Mouse (Mus musculus) erythroblast, embryonic 14.5 days (primary cell): ENCODE results near the gene Rbm20. TPM values are rescaled to one million over a fixed set of nuclear protein-coding genes. Genes with fewer than 3 reads are reported as not detected.

Experiments
- H3K27me3 ChIP-seq: 2 replicates; pipeline ENCODE4 v1.6.1; 2012; ENCODE audit warnings: inconsistent platforms; ENCODE audit not compliant: control insufficient read depth
- H3K36me3 ChIP-seq: 2 replicates; pipeline ENCODE4 v1.6.1; 2012; ENCODE audit warnings: mild to moderate bottlenecking, inconsistent platforms; ENCODE audit not compliant: control insufficient read depth
- H3K4me1 ChIP-seq: 2 replicates; pipeline ENCODE4 v1.6.1; 2012; ENCODE audit warnings: inconsistent platforms; ENCODE audit not compliant: control insufficient read depth
- H3K4me3 ChIP-seq: replicated peaks from 2 replicates; pipeline ENCODE3; 2012; ENCODE audit warnings: moderate library complexity, mild to moderate bottlenecking, inconsistent platforms
- H3K9me3 ChIP-seq: 2 replicates; pipeline ENCODE4 v1.6.1; 2012; ENCODE audit warnings: low read length, inconsistent platforms, mixed read lengths; ENCODE audit not compliant: control insufficient read depth
- GATA1 ChIP-seq: IDR thresholded peaks from 2 replicates; pipeline ENCODE4 v1.6.1; 2012; ENCODE audit warnings: low read length, inconsistent platforms, mixed read lengths
- TAL1 ChIP-seq: IDR thresholded peaks from 3 replicates; pipeline ENCODE4 v1.6.1; 2012; ENCODE audit warnings: low read length, inconsistent platforms, mixed read lengths
- polyA plus RNA-seq: library from polyadenylated mRNA; stranded (reverse); fragments of >175 nt; gene quantifications from 2 replicates; pipeline ENCODE4 v1.2.3, GENCODE M21; 2012

Rbm20 gene
- polyA plus RNA-seq, 1 experiment, result not detected

DNA sequence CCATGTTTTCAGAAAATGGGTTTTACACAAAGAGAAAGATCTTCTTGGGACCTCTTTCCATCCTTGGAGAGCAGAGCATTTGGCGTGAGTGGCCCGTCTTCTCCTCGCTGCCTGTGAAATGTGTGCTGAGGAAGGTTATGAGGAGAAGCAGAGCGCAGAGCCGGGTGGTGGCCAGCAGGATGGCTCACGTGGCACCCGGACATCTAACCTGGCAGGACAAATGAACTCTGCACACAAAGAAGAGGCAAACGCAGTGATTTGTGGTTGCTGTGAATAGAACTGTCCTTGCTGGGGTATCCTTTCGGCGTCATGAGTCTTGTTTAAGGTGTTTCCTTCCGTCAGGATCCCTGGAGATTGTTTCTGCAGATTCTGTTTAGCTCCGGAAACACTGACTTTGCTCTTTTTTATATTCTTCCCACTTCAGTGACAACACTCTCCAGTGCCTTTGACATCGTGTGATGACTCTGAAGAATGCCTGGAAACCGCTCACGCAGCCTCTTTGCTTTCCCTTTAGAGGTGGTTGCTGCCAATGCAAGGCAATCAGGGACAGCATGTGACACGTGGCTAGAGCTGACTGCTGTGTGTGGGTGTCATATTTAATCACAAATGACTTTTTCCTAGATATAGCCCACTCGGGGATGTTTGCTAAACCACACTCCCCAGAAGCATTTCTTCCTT, 80.5 kb downstream of the Rbm20 start:
- no peaks in the 10 kb centered on the region for H3K27me3 ChIP-seq
- peaks cover 5% of the 10 kb centered on the region for H3K9me3 ChIP-seq
- no peaks in the 10 kb centered on the region for H3K4me1 ChIP-seq
- no peak overlapping the region for H3K4me3 ChIP-seq
- no peak for TF ChIP-seq TAL1
- TF ChIP-seq GATA1, result no peak
- no peaks in the 10 kb centered on the region for H3K36me3 ChIP-seq

DNA sequence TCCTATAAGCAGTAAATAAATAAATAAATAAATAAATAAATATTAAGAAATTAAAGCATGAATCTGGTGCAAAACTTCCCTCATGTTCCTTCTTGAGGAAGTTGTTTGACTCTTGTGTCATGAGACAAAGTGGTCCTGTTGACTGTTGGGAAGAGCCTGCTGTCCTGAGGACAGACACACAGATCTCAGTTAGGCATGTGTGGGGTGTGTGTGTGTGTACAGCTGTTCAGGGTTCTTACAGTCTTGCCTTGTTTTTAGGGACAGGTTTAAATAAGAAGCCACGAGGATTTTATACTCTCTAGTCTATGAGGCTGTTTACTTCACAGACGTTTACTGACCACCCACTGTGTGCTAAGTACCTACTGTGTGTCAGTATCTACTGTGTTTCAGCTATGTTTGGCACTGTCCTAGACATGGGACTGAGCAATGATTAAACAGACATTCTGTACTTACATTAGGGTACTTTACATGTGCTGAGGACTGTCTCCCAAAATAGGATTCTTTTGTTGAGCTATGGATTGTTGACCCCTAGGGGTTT, 81.8 kb downstream of the Rbm20 start:
- H3K4me1 ChIP-seq, result 0 out of 2 replicates have a peak, but pooled peaks cover 2% of the 10 kb centered on the region
- H3K9me3 ChIP-seq, result peaks cover 5% of the 10 kb centered on the region
- no peak for TF ChIP-seq TAL1
- TF ChIP-seq GATA1, result no peak
- H3K36me3 ChIP-seq, result no peaks in the 10 kb centered on the region
- H3K4me3 ChIP-seq, result no peak overlapping the region
- no peaks in the 10 kb centered on the region for H3K27me3 ChIP-seq

DNA sequence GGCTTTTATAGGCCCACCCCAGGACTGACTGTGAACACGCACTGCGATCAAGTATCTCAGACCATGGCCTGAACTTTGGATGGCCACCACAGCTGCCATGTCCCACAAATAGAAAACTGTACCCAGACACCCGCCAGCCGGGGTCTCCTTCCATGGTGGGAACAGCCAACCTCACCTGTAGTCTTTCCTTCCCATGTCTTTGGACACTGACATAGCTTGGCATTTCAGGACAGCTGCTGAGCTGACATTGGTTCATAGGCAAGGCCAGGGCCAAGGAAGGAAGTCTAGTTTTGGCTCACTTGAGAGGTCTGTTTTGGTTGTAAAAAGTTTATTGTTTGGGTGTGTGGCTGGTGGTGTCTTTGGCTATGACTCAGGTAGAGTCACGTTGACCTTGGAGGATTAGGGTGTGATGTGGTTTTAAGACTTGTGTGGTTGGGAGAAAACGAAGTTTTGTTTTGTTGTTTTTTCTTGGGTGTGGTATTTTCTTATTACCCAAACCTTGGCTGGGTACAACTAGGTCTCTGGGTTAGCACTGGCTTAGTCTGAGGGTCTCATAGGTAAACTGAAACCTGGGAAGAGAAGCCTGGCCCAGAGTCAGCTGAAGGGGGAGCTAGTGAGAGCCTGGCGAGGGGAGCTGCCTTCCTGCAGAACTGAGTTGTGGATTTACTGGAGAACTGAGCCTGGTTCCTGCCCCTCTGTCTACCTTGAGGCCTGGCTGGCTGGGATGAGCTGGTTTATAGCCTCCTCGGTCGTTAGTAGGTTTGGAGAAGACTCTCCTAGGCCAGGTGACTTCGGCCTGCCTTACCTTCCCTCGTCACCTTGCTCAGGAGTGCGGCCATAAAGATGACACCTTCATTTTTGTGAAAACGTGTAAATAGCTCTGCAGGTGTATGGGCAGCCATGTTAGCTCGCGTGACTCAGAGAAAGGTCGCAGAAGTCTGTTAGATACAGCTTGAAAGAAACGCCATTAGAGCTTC, 83.3 kb downstream of the Rbm20 start:
- Histone ChIP-seq H3K4me1 (0 out of 2 replicates have a peak, but pooled peaks cover 2% of the 10 kb centered on the region), H3K36me3 (no peaks in the 10 kb centered on the region), H3K27me3 (no peaks in the 10 kb centered on the region), H3K9me3 (peaks cover 5% of the 10 kb centered on the region), H3K4me3 (no peak overlapping the region)
- TF ChIP-seq GATA1, result no peak
- no peak for TF ChIP-seq TAL1

DNA sequence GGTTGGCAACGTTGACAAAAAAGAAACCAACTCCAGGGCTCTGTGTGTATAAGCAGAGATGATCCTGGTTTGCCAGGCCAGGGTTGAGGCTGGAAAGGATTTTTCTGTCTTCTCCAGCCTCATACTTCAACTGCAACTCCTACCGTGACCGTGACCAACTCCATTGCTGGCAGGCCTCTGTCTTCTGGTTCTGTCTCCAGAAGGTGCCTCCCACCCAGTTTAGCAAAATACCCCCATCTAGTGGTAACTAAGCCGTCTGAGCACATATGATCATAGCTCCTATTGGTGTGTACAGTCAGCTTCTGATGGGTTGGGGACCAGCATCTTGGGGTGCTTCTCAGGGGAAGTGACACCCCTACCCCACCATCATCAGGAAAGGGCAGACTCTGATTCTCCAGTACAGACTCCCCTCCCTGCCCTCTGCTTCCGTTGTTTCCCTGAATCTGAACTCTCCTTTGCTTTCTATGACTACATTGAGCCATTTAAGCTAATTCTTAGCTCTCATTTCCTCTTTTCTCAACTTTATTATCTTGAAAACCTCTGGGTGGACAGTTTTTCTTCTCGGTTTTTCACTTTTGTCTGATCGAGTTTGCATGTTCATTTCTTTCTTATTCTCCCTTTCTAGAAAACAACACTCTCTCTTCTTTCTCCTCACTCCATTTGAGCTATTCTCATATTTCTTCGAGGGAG, 85.8 kb downstream of the Rbm20 start:
- H3K27me3 ChIP-seq, result no peaks in the 10 kb centered on the region
- H3K9me3 ChIP-seq, result no peaks in the 10 kb centered on the region; the same call in 1 of the 2 replicates
- H3K4me1 ChIP-seq, result 0 out of 2 replicates have a peak, but pooled peaks cover 2% of the 10 kb centered on the region
- TF ChIP-seq TAL1 (no peak), GATA1 (no peak)
- H3K4me3 ChIP-seq, result no peak overlapping the region
- H3K36me3 ChIP-seq, result no peaks in the 10 kb centered on the region

DNA sequence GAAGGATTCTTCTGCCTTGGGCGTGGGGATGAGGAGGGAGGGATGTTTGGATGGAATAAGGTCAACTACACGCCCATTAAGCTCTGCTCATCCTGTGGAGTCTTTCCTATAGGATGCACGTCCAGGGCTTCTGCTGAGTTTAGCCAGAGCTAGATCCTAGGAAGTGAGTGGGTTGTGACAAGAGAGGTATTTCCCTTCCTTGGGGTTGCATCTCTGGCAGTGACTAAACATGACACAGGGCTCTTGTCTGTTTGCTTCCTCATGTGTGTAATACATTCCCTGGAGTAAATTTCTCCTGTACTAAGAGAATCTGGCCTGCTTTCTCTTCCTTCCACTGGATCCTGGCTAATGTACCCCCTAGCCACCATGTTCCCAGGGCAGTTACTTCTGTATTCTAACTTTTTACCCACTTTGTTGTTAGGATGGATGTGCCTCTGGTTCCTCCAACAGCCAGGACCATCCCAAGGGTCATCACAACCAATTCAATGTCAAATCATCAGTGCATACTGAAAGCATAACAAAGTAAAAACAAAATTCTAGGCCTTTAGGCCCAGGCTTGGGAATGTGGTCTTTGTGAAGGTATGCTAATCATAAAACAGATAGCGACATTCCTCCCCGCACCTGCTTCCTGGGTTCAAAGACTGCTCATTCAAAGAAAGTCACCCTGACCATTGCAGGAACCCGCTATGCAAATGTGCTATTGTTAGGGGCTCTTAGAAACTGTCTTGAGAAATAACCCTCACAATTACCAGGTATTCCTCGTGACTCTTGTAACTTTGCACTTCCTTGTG, 87.8 kb downstream of the Rbm20 start:
- Histone ChIP-seq H3K4me3 (no peak overlapping the region), H3K4me1 (peaks cover 6% of the 10 kb centered on the region), H3K27me3 (no peaks in the 10 kb centered on the region), H3K36me3 (no peaks in the 10 kb centered on the region), H3K9me3 (no peaks in the 10 kb centered on the region; the same call in 1 of the 2 replicates)
- TF ChIP-seq GATA1 (no peak), TAL1 (no peak)

DNA sequence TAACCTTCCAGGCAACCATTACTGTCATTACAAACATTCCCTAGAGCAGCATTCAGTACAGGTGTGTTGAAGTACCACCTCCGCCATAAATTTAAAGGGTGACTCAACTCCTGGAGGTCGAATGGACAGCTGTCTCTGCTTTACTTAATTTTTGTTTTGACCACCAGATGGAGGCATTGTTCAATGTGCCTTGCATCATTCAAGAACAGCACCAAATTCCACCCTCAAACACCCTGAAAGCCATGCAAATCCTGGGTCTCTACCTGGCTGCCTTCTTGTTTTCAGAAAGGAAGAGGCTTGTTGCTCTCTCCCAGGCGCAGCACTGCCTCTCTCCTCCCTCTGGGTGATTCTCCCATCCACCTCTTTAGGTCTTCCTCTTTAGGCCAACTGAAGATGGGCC, 91.4 kb downstream of the Rbm20 start:
- peaks cover 37% of the 10 kb centered on the region for H3K4me1 ChIP-seq
- H3K9me3 ChIP-seq, result no peaks in the 10 kb centered on the region; the same call in 1 of the 2 replicates
- H3K36me3 ChIP-seq, result no peaks in the 10 kb centered on the region
- H3K4me3 ChIP-seq, result no peak overlapping the region
- H3K27me3 ChIP-seq, result no peaks in the 10 kb centered on the region
- no peak for TF ChIP-seq GATA1
- TF ChIP-seq TAL1, result no peak

DNA sequence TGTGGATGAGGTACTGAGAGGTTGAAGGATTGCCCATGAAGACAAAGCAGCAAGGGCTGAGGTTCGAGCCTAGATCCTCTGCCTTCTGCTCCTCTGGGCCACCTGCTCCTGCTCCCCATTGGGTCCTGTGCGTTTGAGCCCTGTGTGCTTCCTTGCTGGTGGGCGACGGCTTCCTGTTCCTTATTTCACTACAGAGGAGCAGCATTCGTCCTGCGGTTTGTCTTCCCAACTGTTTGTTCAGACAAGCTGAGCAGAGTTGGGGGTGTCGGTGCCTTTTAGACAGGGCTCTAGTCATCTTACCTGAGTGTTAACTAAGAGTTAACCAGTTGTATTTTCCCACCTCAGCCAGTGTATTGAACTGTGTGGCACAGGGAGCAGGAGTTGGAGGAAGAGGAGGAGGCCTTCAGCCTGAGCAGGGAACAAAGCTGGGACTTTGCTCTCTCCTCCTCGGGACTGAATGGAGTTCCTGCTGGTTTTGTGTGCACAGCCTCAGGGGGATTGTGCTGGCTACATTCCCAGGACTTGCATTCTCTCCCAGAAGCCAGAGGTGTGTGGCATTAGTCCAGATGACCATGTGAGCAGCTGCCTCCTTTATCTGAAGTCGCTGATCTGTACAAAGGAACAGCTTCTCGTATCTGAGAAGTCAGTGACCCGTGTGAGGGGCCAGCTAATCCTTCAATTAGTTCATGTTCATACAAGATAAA, 97.0 kb downstream of the Rbm20 start:
- Histone ChIP-seq H3K27me3 (no peaks in the 10 kb centered on the region), H3K9me3 (no peaks in the 10 kb centered on the region), H3K4me3 (peak overlapping the region; percentile 1), H3K36me3 (no peaks in the 10 kb centered on the region), H3K4me1 (peaks cover 64% of the 10 kb centered on the region)
- TF ChIP-seq TAL1 (no peak), GATA1 (peak; percentile 72)
